Mouse (Mus musculus) left cerebral cortex, postnatal 36 days (tissue): ENCODE results near the gene H60b. TPM values are rescaled to one million over a fixed set of nuclear protein-coding genes. Genes with fewer than 3 reads are reported as not detected.
"Not testable (repeated sequence)": the region's sequence is repeated elsewhere in the genome, so short reads cannot be mapped to it uniquely, and the experiment has no call there.

ENCODE experiments used
- DNase-seq, 2 experiments: peaks; one replicate each; pipeline ENCODE4 v3.0.0; 2021 to 2022; ENCODE audit warnings: low spot score in 2 of 2, mixed read lengths in 1 of 2
- intact Hi-C: fragments of 180-260 bp; cut with DNase I; formaldehyde crosslinking; loops from one replicate; pipeline ENCODE4 v1.15.1; 2025
- total RNA-seq, 2 experiments: library from RNA; stranded (reverse); gene quantifications; 2 replicates each; pipeline ENCODE4 v1.2.3; 2021

The H60b gene
- total RNA-seq, 2 experiments from 2014 or later = 0.50 to 0.69 TPM

DNA sequence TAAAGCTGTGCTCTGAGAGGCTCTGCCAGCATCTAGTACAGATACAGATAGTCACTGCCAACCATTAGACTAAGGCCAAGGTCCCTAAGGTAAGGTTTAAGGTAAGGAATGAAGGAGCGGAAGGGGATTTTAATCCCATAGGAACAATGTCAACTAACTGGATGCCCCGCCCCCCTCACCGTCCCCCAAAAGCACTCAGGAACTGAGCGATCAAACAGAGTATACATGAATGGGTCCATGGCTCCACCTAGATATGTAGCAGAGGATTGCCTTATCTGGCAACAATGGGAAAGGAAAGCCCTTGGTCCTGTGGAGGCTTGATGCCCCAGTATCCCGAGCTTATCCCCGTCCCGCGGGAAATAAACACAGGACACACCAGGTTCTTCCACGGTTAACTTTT is 4.9 kb downstream of the H60b start:
- DNase-seq = not testable (repeated sequence)
- intact Hi-C loops = loop anchor here (5.0 kb wide), 1 partner anchor 131 kb away; no protein-coding TSS in a partner anchor

DNA sequence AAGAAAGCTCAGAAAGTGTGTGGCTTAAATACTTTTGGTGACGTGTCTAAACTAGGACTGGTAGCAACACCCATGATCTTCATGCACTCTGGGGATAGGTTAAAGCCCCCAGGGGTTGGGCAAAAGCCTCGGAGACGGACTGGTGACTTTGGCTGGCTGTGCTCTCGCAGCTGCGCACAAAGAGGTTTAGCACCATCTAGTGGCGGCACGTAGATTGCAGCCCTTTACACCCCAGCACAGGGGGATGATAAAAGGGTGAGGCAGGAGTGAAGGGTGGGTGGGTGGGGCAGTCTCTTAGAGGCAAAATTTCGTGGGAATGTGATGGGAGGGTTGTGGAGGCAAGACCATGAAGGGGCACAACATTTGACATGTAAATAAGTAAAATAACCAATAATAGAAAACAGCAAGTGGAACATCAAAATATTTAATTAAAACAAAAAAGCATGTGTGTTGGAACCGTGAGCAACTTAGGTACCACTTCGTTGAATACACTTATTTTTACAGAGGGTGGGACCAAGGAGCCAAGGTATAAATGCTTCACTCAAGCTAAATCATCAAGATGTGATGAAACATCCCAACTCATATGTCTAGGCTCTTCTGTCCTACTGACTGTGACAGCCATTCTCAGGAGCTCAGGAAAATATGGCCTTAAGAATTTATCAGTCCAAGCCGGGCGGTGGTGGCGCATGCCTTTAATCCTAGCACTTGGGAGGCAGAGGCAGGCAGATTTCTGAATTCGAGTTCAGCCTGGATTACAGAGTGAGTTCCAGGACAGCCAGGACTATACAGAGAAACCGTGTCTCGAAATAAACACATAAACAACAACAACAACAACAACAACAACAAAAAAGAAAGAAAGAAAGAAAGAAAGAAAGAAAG is 5.6 kb downstream of the H60b start:
- peak; percentile 57 to 68 for DNase-seq
- intact Hi-C loops = loop anchor here (5.0 kb wide), 1 partner anchor 132 kb away; no protein-coding TSS in a partner anchor

DNA sequence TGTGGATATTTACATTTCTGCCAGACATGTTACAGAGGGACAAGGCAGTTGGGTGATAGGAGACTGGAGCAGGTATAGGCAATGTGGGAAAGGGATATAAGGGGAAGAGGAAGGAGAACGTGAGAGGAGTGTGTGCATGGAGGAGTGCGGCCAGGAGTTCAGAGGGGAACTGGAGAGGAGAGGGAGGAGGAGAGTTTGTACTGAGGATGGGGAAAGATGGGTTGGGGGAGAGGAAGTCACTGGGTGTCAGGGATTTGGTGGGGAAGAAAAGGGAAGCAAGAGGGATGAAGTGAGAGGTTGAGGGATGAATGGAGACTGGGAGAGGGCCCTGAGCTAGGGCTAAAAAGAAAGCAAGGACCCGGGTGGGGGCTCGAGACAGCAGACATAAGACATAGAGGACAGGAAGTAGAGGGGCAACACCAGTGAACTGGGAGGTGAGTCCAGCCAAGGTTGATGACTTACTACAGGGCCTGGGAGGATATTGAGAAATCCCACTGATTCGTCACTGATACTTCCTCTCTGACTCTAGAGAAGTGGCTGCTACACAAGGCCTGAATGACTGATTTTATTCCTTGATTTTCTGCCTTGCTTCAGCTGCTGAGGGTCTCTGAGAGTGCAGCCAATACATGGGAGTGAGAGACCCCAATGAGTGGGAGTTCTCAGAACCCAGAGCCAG is 7.1 kb downstream of the H60b start:
- DNase-seq, intact Hi-C loops: not testable (repeated sequence)

DNA sequence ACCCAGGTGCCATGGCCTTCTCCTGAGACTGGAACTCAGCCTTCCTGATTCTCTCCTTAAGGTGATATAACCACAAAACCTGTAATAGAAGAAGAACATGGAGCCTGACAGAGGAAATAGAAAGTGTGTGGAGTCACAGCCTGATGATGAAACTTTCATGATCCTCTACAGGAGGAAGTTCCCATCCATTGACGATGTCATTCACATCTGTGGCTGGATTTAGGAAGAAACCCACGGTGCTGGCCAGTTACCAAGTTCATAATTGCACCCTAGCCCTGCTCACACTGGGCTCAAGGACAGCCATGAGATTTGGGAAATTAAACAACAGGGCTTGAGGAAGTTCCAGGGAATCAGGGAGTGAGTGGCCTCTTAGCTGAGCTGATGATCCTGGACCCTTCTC is 7.6 kb downstream of the H60b start:
- intact Hi-C loops, DNase-seq: not testable (repeated sequence)

DNA sequence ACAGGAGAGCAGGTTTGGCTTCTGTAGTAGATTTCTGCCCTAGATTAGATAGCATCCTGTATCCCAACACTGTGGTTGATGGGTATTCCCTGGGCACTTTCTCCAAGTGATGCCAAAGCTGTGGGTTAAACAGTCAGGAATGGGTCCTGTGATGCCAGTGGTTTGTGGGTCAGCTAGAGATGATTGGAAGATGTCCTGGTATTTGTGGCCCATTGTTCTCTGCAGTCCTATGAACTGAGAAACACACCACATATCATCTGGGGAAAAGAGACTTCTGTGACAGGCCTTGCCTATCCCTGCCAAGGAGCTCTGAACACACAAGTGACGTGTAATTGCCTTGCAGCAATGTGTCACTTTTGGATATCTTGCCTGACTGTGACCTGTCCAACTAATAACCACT is 8.7 kb downstream of the H60b start:
- intact Hi-C loops = not testable (repeated sequence)

DNA sequence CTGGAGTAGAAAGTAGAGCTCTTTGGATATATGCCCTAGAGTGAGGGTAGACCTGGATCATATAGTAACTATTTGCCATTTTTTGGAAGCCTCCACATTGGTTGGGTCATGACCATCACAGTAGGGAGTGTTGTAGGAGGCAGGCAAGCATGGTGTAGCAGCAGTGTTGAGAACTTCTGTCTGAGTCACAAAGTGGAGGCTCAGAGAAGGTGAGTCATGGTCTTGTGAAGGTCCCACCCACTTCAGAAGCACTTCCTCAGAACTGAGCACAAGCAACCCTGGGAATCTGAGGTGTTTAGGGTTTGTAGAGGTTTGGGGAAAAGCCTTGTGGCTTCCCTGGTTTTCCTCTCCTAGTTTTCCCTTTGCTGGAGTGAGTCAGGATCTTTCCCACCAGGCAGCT is 10.7 kb downstream of the H60b start:
- intact Hi-C loops, DNase-seq: not testable (repeated sequence)

More for the DNA sequence above, 8.7 kb downstream of the H60b start:
- not testable (repeated sequence) for DNase-seq

DNA sequence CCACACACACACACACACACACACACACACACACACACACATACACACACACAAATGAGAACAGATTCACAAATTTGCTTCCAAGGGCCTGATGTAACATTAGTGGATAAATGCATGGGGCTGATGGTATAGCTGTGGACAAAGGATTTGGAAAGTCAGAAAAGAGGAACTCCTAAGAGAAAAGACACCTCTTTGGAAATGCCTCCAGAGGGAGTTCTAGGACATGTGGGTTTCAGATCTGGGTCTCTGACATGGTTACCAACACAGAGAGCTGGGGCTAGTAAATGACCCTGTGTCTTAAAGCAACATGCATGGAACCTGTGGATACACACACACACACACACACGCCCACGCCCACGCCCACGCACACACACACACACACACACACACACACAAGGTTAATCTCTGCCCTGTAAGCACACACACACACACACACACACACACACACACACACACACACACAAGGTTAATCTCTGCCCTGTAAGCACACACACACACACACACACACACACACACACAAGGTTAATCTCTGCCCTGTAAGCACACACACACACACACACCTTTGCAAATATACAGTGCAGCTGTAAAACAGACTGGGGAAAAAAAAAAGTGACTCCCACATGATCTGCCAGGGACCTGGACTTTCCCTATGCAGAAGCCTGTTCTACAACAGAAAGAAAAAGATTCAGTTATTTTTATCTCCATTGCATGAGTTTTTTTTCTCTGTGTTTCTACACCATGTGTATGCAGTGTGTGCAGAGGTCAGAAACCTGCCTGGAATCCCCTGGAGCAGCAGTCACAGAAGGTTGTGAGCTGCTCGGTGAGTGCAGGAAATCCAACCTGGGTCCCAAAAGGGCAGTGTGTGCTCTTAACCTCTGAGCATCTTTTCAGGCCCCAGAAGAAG is 14.3 kb downstream of the H60b start:
- intact Hi-C loops, DNase-seq: not testable (repeated sequence)

DNA sequence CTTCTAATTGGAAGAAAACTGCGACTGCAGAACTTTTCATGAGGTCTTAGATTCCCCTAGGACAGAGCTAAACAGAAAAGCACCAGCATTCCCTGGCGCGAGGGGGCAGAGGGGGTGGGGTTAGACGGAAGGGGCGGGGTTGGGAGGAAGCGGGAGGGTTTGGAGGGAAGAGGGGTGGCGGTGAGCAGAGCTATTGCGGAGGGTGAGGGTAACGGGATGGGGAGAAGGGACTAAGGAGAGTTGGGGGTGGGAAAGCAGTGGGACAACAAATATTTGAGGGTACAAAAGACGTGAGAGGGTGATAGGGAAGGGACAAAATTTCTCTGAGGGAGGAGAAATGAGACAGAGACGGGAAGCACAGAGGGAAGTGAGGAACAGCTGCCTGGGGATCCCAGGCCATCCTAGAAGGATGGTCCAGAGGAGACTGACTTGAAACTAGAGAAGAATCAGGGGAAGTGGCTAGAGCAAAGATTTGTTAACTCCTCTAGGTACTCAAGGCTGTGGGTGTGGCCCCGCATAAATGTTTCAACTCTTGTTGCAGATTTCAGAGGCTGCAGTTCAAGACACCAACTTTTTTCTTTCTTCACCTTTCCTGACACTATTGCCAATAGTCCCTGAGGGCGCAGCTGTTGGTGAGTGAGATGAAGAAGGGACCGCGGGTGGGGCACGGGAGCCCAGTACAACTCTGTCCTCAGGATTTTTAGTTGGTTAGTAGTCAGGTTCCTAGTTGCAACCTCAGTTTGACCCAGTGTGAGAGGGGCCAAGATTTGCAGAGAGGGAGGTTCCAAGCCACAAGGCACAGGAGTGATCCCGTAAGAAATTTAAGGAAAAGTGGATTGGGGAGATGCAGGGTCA is 15.2 kb downstream of the H60b start:
- intact Hi-C loops, DNase-seq: not testable (repeated sequence)

DNA sequence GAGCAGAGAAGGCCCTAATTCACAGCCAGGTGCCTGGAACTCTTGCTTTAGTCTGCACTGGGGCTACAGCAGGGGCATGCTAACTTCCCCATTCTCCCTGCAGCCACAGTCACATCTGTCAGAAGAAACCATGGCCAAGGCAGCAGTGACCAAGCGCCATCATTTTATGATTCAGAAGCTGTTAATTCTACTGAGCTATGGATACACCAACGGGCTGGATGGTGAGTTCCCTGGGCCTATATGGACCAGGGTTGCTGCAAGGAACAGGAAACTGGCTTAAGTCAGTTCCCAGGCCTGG is 15.8 kb downstream of the H60b start:
- not testable (repeated sequence) for DNase-seq

DNA sequence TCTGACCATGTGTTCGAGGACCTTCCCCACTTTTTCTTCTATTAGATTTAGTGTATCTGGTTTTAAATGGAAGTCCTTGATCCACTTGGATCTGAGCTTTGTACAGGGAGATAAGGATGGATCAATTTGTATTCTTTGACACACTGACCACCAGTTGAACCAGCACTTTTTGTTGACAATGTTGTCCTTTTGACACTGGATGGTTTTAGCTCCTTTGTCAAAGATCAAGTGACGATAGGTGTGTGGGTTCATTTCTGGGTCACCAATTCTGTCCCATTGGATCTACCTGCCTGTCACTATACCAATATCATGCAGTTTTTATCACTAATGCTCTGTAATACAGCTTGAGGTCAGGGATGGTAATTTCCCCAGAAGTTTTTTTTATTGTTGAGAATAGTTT is 18.1 kb downstream of the H60b start:
- intact Hi-C loops, DNase-seq: not testable (repeated sequence)

More for the DNA sequence above, 15.8 kb downstream of the H60b start:
- intact Hi-C loops = not testable (repeated sequence)

DNA sequence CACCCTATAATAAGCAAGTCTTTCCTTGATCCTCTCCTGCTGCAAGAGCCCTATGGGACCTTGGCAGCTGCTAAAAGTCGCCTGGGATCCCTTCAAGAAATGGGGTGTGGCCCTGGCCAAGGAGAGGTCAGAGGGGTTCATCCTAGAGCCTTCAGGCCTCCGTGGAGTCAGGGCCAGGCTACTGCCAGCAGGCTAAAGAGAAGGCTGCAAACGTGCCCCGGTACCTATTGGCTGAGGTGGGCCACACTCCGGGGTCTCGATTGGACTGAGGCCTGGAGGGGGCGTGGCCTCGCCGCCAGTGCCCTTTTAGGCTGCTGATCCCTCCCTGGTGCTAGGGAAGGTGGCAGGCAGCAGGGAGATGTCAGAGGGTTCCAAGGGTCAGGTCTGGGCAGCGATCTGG is 32.6 kb downstream of the H60b start:
- DNase-seq, intact Hi-C loops: not testable (repeated sequence)

DNA sequence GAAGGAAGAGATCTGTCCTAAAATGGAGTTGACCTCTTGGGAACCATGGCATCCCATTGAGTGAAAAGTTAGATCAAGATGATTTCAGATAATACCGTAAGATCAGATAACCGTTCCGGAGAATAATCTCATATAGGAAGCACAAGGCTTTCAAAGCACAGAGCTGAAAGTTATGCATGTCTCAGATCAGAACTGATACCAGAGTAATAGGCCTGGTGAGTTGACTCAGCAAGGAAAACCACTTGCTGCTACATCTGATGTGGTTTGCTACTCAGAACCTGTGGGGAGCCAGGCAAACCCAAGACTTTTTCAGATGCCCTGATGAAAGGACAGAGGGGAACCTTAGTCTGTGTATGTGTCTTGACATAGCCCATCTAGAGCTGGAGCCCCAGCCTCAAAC is 43.0 kb downstream of the H60b start:
- intact Hi-C loops = loop anchor here (10.0 kb wide), 1 partner anchor 167 kb away; no protein-coding TSS in a partner anchor
- DNase-seq = not testable (repeated sequence)

DNA sequence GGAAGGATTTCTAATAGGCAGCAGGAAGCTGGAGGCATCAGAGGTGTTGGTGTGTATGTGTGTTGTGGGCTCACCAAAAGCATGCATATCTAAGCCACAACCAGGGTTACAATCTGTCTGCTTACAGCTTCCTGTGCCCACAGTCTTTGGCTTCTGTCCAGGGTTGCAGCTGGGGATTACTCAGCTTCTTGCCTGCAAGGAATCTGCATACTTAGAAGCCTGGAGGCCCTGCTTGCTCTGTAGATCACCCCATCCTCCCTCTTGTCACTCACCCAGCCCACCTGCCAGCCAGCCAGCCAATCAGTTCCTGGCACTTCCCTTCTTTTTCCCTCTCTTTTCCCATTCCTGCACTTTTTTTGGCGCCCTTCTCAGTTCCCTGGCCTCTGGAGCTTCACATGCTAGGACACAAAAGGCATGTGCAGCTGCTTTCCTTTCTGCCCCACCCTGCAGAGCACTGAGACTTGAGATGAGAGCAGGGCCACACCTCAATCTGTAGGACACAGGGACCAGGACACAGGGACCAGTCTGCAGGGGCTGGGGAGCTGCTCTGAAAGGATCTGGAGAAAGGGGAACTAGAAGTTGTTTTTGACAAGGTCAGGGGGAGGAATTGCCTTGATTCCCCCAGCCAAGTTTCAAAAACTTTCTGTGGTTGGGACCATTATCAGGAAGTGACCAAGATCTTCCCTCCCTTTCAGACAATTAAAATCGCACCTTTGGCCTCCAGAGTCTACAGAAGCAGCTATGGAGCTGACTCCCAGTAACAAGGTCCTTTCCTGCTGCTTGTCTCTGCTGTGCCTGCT is 44.6 kb downstream of the H60b start:
- not testable (repeated sequence) for DNase-seq
- intact Hi-C loops = loop anchor here (10.0 kb wide), 1 partner anchor 168 kb away; no protein-coding TSS in a partner anchor

DNA sequence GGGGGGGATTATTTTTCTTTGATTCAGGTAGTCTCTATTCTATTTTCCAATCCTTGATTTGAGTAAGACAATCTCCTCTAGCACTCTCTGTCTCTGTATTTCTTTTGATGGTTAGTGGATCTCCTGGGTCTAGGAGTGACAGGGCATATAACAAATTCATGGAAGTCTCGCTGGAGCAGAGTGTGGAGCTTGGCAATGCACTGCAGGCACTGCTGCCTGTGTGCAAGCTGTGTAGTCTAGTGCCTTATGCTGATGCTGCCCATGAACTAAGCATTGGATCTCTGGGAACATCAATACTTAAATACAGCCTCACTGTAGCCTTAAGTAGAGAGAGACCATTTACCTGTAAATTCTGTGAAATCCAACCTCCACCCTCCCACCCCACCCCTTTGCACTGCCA is 48.1 kb downstream of the H60b start:
- intact Hi-C loops = loop anchor here (10.0 kb wide), 1 partner anchor 172 kb away; no protein-coding TSS in a partner anchor

DNA sequence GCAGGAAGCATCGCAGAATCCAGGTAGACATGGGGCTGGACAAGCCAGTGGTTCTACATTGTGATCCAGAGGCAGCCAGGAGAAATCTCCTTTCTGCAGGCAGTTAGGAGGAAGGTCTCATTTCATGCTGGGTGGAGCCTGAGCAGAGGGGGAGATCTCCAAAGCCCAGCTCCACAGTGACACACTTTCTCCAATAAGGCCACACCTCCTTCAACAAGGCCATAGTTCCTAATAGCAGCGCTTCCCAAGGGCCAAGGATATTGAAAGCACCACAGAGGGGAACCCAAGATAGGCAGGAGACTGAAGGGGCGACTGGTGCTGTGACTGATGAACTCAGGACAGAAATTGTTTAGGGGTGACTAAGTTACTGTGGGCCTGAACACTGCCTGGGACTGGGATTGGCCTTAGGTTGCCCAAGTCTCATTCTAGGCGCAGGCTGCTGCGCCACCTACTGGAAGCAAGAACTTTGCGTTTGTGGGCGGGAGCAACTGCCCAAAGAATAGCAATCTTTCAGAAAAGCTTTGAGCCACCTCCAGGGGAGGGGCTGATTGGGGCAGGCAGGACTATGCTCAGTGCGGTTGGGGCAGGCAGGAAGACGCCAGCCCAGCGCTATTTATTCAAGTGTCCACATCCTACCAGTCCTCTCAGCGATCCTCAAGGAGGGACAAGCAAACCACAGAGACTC is 53.8 kb downstream of the H60b start:
- peak in 1 of 2 experiments; percentile 20 for DNase-seq
- intact Hi-C loops = not testable (repeated sequence)

More for the DNA sequence above, 48.1 kb downstream of the H60b start:
- not testable (repeated sequence) for DNase-seq

DNA sequence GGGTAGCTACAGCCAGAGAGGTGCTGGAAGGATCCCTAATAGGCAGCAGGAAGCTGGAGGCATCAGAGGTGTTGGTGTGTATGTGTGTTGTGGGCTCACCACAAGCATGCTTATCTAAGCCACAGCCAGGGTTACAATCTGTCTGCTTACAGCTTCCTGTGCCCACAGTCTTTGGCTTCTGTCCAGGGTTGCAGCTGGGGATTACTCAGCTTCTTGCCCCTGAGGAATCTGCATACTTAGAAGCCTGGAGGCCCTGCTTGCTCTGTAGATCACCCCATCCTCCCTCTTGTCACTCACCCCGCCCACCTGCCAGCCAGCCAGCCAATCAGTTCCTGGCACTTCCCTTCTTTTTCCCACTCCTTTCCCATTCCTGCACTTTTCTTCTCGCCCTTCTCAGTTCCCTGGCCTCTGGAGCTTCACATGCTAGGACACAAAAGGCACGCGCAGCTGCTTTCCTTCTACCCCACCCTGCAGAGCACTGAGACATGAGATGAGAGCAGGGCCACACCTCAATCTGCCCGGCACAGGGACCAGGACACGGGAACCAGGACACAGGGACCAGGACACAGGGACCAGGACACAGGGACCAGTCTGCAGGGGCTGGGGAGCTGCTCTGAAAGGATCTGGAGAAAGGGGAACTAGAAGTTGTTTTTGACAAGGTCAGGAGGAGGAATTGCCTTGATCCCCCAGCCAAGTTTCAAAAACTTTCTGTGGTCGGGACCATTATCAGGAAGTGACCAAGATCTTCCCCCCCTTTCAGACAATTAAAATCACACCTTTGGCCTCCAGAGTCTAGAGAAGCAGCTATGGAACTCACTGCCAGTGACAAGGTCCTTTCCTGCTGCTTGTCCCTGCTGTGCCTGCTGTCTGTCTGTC is 65.3 kb downstream of the H60b start:
- DNase-seq = peak in 1 of 2 experiments; percentile 5
- intact Hi-C loops = not testable (repeated sequence)
